Mouse (Mus musculus) cerebellum, adult 2 months (tissue): ENCODE measurements around the gene Sesn3.
"Not testable (repeated sequence)": the region's sequence is repeated elsewhere in the genome, so short reads cannot be mapped to it uniquely, and the experiment has no call there.

Experiments
- CTCF ChIP-seq: fragments of 200-500 bp; IDR thresholded peaks from 2 replicates; pipeline ENCODE4 v1.5.1; 2011; ENCODE audit warnings: low read depth, mild to moderate bottlenecking, control low read depth, low read length, moderate library complexity, borderline replicate concordance; ENCODE audit not compliant: insufficient read depth
- POLR2A ChIP-seq: fragments of 200-500 bp; IDR thresholded peaks from 2 replicates; pipeline ENCODE4 v1.6.1; 2011; ENCODE audit warnings: low read length, control low read depth, borderline replicate concordance; ENCODE audit not compliant: insufficient read depth

DNA sequence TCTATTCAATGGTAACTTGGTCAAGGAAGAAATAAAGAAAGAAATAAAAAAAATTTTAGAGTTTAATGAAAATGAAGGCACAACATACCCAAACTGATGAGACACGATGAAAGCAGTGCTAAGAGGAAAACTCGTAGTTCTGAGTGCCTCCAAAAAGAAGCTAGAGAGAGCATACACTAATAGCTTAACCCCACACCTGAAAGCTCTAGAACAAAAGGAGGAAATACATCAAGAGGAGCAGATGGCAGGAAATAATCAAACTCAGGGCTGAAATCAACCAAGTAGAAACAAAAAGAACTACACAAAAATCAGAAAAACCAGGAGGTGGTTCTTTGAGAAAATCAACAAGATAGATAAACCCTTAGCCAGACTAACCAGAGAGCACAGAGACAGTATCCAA, 47.8 kb upstream of the Sesn3 start:
- not testable (repeated sequence) for TF ChIP-seq POLR2A, CTCF
